Mouse (Mus musculus): ENCODE data around the gene Ccdc18. TPM values are rescaled to one million over a fixed set of nuclear protein-coding genes. Genes with fewer than 3 reads are reported as not detected.
"Not testable (repeated sequence)": the region's sequence is repeated elsewhere in the genome, so short reads cannot be mapped to it uniquely, and the experiment has no call there.

Gene Ccdc18
- polyA plus RNA-seq, 1 experiment from 2014 or later, result 2.6 TPM

DNA sequence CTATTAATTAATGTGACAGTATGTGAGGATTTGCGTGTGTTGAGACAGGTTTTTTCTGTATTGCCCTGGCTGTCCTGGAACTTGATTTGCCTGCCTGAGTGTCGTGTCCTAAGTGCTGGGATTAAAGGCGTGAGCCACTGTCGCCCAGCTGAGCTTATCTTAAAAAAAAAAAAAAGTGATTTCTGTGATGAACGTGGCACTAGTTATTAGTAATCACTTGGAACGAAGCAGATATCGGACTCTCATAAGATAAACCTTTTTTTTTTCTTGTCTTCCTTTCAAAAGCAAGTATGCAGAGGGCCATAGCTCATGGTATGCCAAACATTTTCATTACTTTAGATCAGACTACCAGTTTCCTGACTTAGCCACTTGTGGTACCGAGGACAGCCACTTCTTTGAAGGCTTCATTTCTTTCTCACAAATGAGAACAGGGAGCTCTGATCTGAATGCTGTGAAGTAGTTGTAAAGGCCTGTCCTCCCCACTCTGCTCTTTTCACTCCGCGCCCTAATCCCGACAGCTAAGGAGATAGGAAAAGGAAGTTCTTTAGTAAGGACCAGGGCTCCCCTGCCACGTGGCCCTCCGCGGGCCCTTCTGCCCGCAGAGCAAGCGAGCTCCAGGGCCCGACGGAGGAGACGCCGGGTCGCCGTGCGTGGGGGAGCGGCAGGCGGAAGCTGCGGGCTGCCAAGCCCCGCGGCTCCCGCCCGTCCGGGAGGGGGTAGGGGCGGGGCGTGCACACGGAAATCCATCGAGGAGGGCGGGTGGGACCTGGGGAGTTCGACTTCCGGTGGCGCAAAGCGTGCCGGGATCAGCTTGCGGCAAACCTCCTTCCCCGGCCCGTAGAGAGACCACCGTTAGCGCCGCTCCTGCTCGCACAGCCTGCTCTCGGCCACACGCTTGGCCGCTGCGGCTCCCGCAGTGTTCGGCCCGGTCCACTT lies 135.7 kb downstream of the Ccdc18 start, which contains the start of gene Dr1:
TSS of gene Dr1 (plus strand) at position 771 of the 936 bp plus-strand sequence.
- peak within 1 kb of the TSS; percentile 97 for H3K4me2 ChIP-seq
- peak within 1 kb of the TSS; percentile 95 for H3K27ac ChIP-seq (replicated peaks)
- ATAC-seq (ENCODE audit: low read depth), result peak; percentile 99
- H3K9me3 ChIP-seq, result no peaks in the 10 kb centered on the region
- peak within 1 kb of the TSS; percentile 81 for H3K4me3 ChIP-seq
- peak within 1 kb of the TSS; percentile 97 for H3K9ac ChIP-seq
- 5% methylated on average over 55 of the region's 55 CpGs for WGBS
- H3K36me3 ChIP-seq, result peaks cover 6% of the 10 kb centered on the region; the same call in 1 of the 2 replicates
- peaks cover 46% of the 10 kb centered on the region for H3K4me1 ChIP-seq (replicated peaks)
- no peaks in the 10 kb centered on the region for H3K27me3 ChIP-seq

- 0% methylated on average over 44 of the region's 44 CpGs for WGBS
- peak; percentile 78 for ATAC-seq (ENCODE audit: low read depth)
- Histone ChIP-seq H3K27ac (replicated peaks) (peak overlapping the region; percentile 95), H3K4me1 (replicated peaks) (peaks cover 46% of the 10 kb centered on the region), H3K9me3 (no peaks in the 10 kb centered on the region), H3K4me2 (peak overlapping the region; percentile 97), H3K9ac (peak overlapping the region; percentile 97), H3K27me3 (no peaks in the 10 kb centered on the region), H3K36me3 (peaks cover 6% of the 10 kb centered on the region; the same call in 1 of the 2 replicates), H3K4me3 (peak overlapping the region; percentile 81)
Observed at GRCm38 (mm10) chr5:108269063-108269810, 136.6 kb downstream of the Ccdc18 start.

DNA sequence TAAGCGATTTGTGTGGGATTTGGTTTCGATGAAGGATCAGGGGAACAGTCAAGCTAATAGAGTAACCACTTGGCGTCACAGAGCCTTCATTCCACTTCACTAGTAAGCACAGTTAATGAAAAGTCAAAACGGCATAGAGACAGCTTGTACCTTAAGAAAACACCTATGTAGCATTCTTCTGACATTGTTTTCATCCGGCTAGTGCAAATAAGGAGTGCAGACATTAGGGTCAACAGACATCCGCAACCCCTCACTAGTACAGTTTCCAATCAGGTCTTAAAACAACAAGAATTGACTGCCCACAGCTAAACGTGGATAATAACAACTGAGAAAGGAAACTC lies 137.1 kb downstream of the Ccdc18 start:
- H3K4me1 ChIP-seq (replicated peaks), result peaks cover 46% of the 10 kb centered on the region
- H3K36me3 ChIP-seq, result peaks cover 6% of the 10 kb centered on the region; the same call in 1 of the 2 replicates
- peak overlapping the region; percentile 81 for H3K4me3 ChIP-seq
- H3K9ac ChIP-seq, result peak overlapping the region; percentile 97
- WGBS, result 14% methylated on average over 7 of the region's 7 CpGs
- ATAC-seq (ENCODE audit: low read depth), result no peak
- H3K4me2 ChIP-seq, result peak overlapping the region; percentile 97
- no peaks in the 10 kb centered on the region for H3K27me3 ChIP-seq
- H3K27ac ChIP-seq (replicated peaks), result peak overlapping the region; percentile 95; the same call in 1 of the 2 replicates
- no peaks in the 10 kb centered on the region for H3K9me3 ChIP-seq

DNA sequence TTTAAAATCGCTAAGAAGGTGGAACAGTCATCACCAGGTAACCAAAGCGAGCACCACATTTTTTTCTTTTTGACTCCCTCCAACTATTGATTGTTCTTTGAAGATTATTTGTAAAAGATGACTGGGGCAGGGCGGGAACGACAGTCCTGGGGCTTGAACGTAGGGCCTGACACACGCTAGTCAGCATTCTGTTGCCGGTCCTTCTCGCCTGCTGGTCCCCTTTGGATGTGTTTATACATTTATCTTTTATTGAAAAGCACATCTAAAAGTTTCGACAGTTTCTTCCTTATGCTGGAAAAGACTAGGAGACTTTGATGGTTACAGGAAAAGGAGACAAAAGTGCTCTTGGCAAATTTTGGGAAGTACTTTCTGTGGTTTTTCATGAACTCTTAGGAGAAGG lies 137.7 kb downstream of the Ccdc18 start:
- H3K4me2 ChIP-seq, result peak overlapping the region; percentile 97
- 58% methylated on average over 9 of the region's 9 CpGs for WGBS
- no peak overlapping the region for H3K27ac ChIP-seq (replicated peaks)
- peak overlapping the region; percentile 97 for H3K9ac ChIP-seq
- no peaks in the 10 kb centered on the region for H3K27me3 ChIP-seq
- H3K9me3 ChIP-seq, result no peaks in the 10 kb centered on the region
- ATAC-seq (ENCODE audit: low read depth), result no peak
- H3K4me3 ChIP-seq, result peak overlapping the region; percentile 81
- peaks cover 6% of the 10 kb centered on the region; the same call in 1 of the 2 replicates for H3K36me3 ChIP-seq
- peaks cover 46% of the 10 kb centered on the region for H3K4me1 ChIP-seq (replicated peaks)

GRCm38 (mm10) chr5:108271345-108271744 lies 138.7 kb downstream of the Ccdc18 start:
- H3K27ac ChIP-seq (replicated peaks); H3K27me3 ChIP-seq; ATAC-seq (ENCODE audit: low read depth); H3K9ac ChIP-seq; H3K9me3 ChIP-seq: not testable (repeated sequence)
- H3K4me2 ChIP-seq, result peak overlapping the region; percentile 97
- peaks cover 46% of the 10 kb centered on the region for H3K4me1 ChIP-seq (replicated peaks)
- H3K36me3 ChIP-seq, result peaks cover 11% of the 10 kb centered on the region
- whole genome bisulfite sequencing, result 92% methylated on average over 6 of the region's 6 CpGs
- H3K4me3 ChIP-seq, result peak overlapping the region; percentile 20

Other genes with a start within 250 kb of the Ccdc18 start
- gene Rpl5, start 232.4 kb upstream of the Ccdc18 start, polyA plus RNA-seq (2015; fragmentation: Nextera tagmentation; extraction: Ambion mirVana), result 56.2 and 60.3 TPM in 2 replicates
- 46.2 and 51.2 TPM in 2 replicates for gene Fam69a, start 145.8 kb upstream of the Ccdc18 start, polyA plus RNA-seq (2015; fragmentation: Nextera tagmentation; extraction: Ambion mirVana)
- 106 TPM in 2 replicates for gene Mtf2, start 67.2 kb upstream of the Ccdc18 start, polyA plus RNA-seq (2015; fragmentation: Nextera tagmentation; extraction: Ambion mirVana)
- 24.1 and 24.8 TPM in 2 replicates for gene Tmed5, start 255 bp upstream of the Ccdc18 start, polyA plus RNA-seq (2015; fragmentation: Nextera tagmentation; extraction: Ambion mirVana)
- 39.7 and 47.1 TPM in 2 replicates for gene Dr1, start 136.0 kb downstream of the Ccdc18 start, polyA plus RNA-seq (2015; fragmentation: Nextera tagmentation; extraction: Ambion mirVana)
- 4.4 and 5.0 TPM in 2 replicates for gene Pigg, start 179.7 kb downstream of the Ccdc18 start, polyA plus RNA-seq (2015; fragmentation: Nextera tagmentation; extraction: Ambion mirVana)
- gene Gm42517, start 235.0 kb downstream of the Ccdc18 start, polyA plus RNA-seq (2015; fragmentation: Nextera tagmentation; extraction: Ambion mirVana), result 0.99 and 1.1 TPM in 2 replicates

All from neural tube, embryonic 13.5 days (tissue).